Mouse (Mus musculus) stomach, embryonic 14.5 days (tissue): ENCODE data around the gene Ipmk. TPM values are rescaled to one million over a fixed set of nuclear protein-coding genes. Genes with fewer than 3 reads are reported as not detected.
"Not testable (repeated sequence)": the region's sequence is repeated elsewhere in the genome, so short reads cannot be mapped to it uniquely, and the experiment has no call there.

Experiments used
- ATAC-seq: fragments of 200-750 bp; cut with Nextera tagmentation; 2 replicates; pipeline ENCODE4 v1.8.0; 2017; ENCODE audit warnings: low read depth, moderate TSS enrichment; ENCODE audit not compliant: insufficient number of reproducible peaks, insufficient read depth, low FRiP score
- H3K27ac ChIP-seq: fragments of 300-500 bp; sonication (generic); 2 replicates; pipeline ENCODE4 v1.5.1; 2014; ENCODE audit warnings: mild to moderate bottlenecking, low read length, moderate library complexity, mixed read lengths
- H3K27me3 ChIP-seq: fragments of 300-500 bp; sonication (generic); 2 replicates; pipeline ENCODE4 v1.6.1; 2014; ENCODE audit warnings: low read length, control low read depth, mixed read lengths; ENCODE audit not compliant: control insufficient read depth, insufficient read depth
- H3K36me3 ChIP-seq: fragments of 300-500 bp; sonication (generic); 2 replicates; pipeline ENCODE4 v1.6.1; 2014; ENCODE audit warnings: mild to moderate bottlenecking, control low read depth, low read length, moderate library complexity, mixed read lengths; ENCODE audit not compliant: control insufficient read depth, insufficient read depth
- H3K4me1 ChIP-seq: fragments of 300-500 bp; sonication (generic); 2 replicates; pipeline ENCODE4 v1.6.1; 2014; ENCODE audit warnings: low read length, control low read depth, mixed read lengths; ENCODE audit not compliant: control insufficient read depth, insufficient read depth
- H3K4me2 ChIP-seq: fragments of 300-500 bp; sonication (generic); replicated peaks from 2 replicates; pipeline ENCODE4 v1.6.1; 2014; ENCODE audit warnings: low read depth, low read length, control low read depth
- H3K4me3 ChIP-seq: fragments of 300-500 bp; sonication (generic); 2 replicates; pipeline ENCODE4 v1.5.1; 2014; ENCODE audit warnings: low read depth, low read length, control low read depth
- H3K9ac ChIP-seq: fragments of 300-500 bp; sonication (generic); replicated peaks from 2 replicates; pipeline ENCODE4 v1.6.1; 2014; ENCODE audit warnings: low read depth, mild to moderate bottlenecking, control low read depth, low read length, moderate library complexity, mixed read lengths
- H3K9me3 ChIP-seq: fragments of 300-500 bp; sonication (generic); 2 replicates; pipeline ENCODE4 v1.6.1; 2016; ENCODE audit warnings: low read depth, low read length, control low read depth; ENCODE audit not compliant: control insufficient read depth
- WGBS: fragments of 180-500 bp; shearing (Covaris S2); extraction: QIAGEN DNeasy Blood & Tissue Kit; methylation state at CpG from one replicate; pipeline ENCODE4 v1.1.7; 2014; 5-methylcytosine and 5-hydroxymethylcytosine counted together
- polyA plus RNA-seq: library from polyadenylated mRNA; unstranded; fragments of >200 nt; fragmentation: Nextera tagmentation; extraction: Ambion mirVana; gene quantifications from 2 replicates; pipeline ENCODE4 v1.2.1, GENCODE M21; 2014

Gene Ipmk
- polyA plus RNA-seq, 1 experiment from 2014 or later: 11.2 TPM

DNA sequence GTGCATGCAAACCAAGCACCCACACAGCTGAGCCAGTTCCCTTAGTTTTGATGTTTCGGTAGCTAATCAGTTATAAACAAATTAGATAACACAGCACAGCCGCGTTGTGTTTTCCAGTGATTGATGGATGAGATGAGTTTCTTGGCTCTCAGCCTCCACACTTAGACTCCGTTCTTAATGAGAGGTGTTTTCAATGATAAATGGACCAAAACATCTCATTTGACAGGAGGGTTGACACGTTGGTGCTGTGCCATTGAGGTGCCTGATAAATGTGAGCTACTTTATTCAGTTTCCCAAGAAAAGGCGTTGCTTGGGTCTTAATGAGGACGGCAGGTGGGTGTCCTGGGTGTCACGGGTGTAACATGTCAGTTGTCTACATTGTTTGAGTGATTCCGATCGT, 79.8 kb downstream of the Ipmk start:
- Histone ChIP-seq H3K9ac (no peak overlapping the region), H3K9me3 (no peaks in the 10 kb centered on the region), H3K27ac (no peak overlapping the region), H3K27me3 (no peaks in the 10 kb centered on the region), H3K4me1 (no peaks in the 10 kb centered on the region), H3K4me2 (no peak overlapping the region), H3K36me3 (no peaks in the 10 kb centered on the region), H3K4me3 (no peak overlapping the region)
- WGBS: 34% methylated on average over 10 of the region's 10 CpGs
- ATAC-seq: no peak

DNA sequence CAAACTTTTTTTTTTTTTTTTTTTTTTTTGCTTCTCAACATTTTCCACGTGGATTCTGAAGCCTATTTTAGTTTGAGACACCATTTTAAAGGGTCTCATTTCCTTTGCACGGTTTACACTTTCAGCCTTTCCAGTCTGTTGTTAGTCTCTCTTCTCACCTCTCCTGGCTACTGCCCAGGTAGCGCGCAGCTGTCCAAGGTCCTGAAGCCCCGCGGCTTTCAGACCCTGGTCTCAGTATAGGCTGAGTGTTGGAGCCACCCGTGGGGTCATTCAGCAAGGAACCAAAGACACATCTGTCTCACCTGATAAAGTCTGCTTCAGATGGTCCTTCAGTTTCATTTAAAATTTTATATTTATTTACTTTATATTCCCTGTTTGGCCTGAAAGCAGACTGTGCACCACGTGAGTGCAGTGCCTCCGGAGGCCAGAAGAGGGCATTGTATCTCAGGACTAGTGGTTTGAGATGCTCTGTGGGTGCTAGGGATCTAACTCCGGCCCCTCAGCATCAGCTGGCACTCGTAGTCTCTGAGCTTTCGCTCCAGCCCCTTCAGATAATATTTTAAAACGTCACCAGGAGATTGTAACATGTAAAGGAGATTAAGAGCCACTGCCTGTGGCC, 80.8 kb downstream of the Ipmk start:
- Histone ChIP-seq H3K9ac (no peak overlapping the region), H3K9me3 (no peaks in the 10 kb centered on the region), H3K27me3 (no peaks in the 10 kb centered on the region), H3K27ac (no peak overlapping the region), H3K4me2 (no peak overlapping the region), H3K36me3 (no peaks in the 10 kb centered on the region), H3K4me1 (no peaks in the 10 kb centered on the region), H3K4me3 (no peak overlapping the region)
- 57% methylated on average over 13 of the region's 13 CpGs for WGBS
- ATAC-seq: no peak

DNA sequence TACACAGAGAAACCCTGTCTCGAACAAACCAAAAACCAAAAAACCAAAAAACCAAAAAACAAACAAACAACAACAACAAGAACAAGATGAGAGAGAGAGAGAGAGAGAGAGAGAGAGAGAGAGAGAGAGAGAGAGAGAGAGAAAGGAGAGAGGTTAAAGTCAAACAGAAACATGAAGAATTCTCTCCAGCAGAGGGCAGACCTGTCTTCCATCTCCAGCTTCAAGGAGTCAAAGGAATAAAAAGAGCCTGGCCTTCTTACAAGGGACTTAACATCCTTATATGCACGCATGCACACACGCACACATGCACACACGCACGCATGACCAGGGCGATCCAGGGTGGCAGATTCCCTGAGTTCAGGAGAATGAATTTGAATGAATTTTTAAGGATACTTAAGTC, 83.1 kb downstream of the Ipmk start:
- no peaks in the 10 kb centered on the region for H3K4me1 ChIP-seq
- no peak overlapping the region for H3K9ac ChIP-seq
- WGBS: 86% methylated on average over 6 of the region's 6 CpGs
- no peak overlapping the region for H3K4me3 ChIP-seq
- no peak overlapping the region for H3K4me2 ChIP-seq
- H3K9me3 ChIP-seq: no peaks in the 10 kb centered on the region
- H3K27ac ChIP-seq: no peak overlapping the region
- no peaks in the 10 kb centered on the region for H3K27me3 ChIP-seq
- ATAC-seq: no peak
- H3K36me3 ChIP-seq: no peaks in the 10 kb centered on the region

DNA sequence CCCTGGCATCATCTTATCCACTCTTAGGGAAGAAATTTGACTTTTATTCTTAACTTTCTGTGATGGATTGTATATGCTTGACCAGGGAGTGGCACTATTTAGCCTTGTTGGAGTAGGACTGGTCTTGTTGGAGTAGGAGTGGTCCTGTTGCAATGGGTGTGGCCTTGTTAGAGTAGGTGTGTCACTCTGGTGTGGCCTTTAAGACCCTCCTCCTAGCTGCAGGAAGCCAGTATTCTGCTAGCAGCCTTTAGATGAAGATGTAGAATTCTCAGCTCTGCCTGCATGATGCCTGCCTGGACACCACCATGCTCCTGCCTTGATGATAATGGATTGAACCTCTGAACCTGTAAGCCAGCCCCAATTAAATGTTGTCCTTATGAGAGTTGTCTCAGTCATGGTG, 95.5 kb downstream of the Ipmk start:
- no peaks in the 10 kb centered on the region for H3K36me3 ChIP-seq
- no peaks in the 10 kb centered on the region for H3K4me1 ChIP-seq
- H3K4me2 ChIP-seq: no peak overlapping the region
- no peaks in the 10 kb centered on the region for H3K9me3 ChIP-seq
- no peak overlapping the region for H3K27ac ChIP-seq
- H3K9ac ChIP-seq: no peak overlapping the region
- H3K4me3 ChIP-seq: no peak overlapping the region
- no peak for ATAC-seq
- no peaks in the 10 kb centered on the region for H3K27me3 ChIP-seq

DNA sequence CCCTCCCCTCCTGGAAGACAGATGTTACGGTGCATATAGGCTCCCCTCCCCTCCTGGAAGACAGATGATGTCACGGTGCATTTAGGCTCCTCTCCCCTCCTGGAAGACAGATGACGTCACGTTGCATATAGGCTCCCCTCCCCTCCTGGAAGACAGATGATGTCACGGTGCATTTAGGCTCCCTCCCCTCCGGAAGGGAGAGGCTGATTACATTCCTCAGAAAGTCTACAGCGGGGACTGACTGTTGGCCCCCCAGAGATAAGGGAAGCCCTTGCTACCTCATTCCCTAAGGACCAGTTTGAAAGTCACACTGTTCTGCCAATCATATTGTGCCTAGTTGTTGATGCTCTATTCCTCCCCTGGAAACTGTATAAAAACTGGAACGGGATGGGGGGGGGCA, 100.1 kb downstream of the Ipmk start:
- no peak overlapping the region for H3K9ac ChIP-seq
- no peak overlapping the region for H3K27ac ChIP-seq
- H3K4me2 ChIP-seq: no peak overlapping the region
- no peak for ATAC-seq
- no peak overlapping the region for H3K4me3 ChIP-seq
- H3K9me3 ChIP-seq: no peaks in the 10 kb centered on the region
- H3K27me3 ChIP-seq: no peaks in the 10 kb centered on the region
- H3K36me3 ChIP-seq: no peaks in the 10 kb centered on the region
- no peaks in the 10 kb centered on the region for H3K4me1 ChIP-seq
- WGBS: 61% methylated on average over 8 of the region's 8 CpGs

DNA sequence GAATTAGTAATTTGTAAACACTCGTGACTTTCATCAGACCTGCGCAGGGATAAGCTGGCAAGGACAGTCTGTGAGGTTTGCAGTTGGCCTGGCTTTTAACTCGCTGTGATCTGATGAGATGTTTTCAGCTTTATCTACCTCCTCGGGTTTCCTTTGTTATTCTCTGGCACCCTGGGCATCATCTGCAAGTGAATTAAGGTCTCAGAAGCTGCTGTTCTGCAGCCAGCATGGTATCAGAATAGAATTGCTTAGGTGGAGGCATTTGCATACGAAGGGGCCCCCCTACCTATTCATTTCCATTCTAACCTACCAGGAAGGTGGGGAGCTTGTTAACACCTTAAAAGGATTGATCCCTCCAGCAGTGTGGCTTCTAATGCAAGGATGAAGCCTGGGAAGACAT, 100.7 kb downstream of the Ipmk start:
- no peak for ATAC-seq
- H3K27ac ChIP-seq: no peak overlapping the region
- WGBS: 79% methylated on average over 5 of the region's 5 CpGs
- H3K36me3 ChIP-seq: no peaks in the 10 kb centered on the region
- H3K27me3 ChIP-seq: no peaks in the 10 kb centered on the region
- H3K4me2 ChIP-seq: no peak overlapping the region
- H3K9me3 ChIP-seq: no peaks in the 10 kb centered on the region
- H3K4me3 ChIP-seq: no peak overlapping the region
- no peaks in the 10 kb centered on the region for H3K4me1 ChIP-seq
- H3K9ac ChIP-seq: no peak overlapping the region

DNA sequence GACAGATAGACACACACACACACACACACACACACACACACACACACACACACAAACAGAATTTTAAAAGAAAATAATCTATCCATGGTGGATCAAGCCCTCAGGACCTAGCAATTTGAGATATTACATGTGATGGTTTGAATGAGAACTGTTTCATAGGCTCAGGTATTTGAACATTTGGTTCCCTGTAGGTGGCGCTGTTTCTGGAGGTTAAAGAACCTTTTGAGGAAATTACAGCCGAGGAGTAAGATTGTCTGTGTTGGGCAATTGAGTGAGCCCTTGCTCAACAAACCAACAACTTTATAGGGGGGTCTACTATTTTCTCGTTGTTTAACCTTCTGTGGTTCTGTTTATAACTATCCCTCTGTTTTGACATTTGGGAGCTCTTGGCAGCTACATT, 107.8 kb downstream of the Ipmk start:
- Histone ChIP-seq H3K4me1 (no peaks in the 10 kb centered on the region), H3K4me3 (no peak overlapping the region), H3K9ac (no peak overlapping the region), H3K9me3 (no peaks in the 10 kb centered on the region), H3K27ac (no peak overlapping the region), H3K4me2 (no peak overlapping the region), H3K27me3 (no peaks in the 10 kb centered on the region), H3K36me3 (no peaks in the 10 kb centered on the region)
- WGBS: 70% methylated on average over 3 of the region's 3 CpGs
- no peak for ATAC-seq

DNA sequence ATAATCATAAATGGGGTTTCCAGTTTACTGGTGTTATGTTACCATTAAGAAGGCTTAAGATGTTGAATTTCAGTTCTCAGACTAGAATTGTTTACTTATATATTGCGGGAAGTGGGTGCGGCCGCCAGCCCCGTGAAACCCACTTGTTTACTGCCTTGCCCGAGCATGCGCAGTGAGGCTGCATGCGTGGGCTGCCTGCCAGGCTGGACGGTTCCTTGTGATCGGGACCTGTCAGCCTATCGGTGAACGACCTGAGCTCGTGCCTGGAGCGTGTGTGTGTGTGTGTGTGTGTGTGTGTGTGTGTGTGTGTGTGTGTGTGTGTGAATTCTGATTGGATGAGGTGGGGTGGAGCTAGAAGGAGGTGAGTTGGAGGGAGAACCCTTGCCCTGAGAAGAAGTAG, 114.8 kb downstream of the Ipmk start:
- not testable (repeated sequence) for H3K4me2 ChIP-seq, H3K27ac ChIP-seq, H3K9ac ChIP-seq, H3K27me3 ChIP-seq, H3K36me3 ChIP-seq, H3K4me1 ChIP-seq, ATAC-seq, H3K9me3 ChIP-seq, H3K4me3 ChIP-seq
- whole genome bisulfite sequencing: 80% methylated on average over 13 of the region's 13 CpGs

DNA sequence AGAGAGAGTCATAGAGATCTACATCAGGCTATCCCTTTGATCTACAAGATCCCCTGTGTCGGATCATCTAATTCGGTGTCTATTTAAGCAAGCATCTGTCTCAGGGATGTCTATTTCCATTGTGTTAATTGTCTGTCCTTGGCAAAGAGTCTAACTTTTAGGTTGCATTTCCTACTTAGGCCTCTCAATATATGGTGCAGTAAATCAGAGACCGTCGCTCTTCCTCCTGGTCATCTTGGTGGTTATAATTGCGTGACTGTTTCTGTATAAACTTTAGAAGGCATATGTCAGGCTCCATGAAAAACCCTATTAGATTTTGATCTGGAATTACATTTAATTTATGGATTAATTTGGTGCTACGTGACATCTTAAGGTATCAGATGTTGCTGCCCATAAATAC, 116.9 kb downstream of the Ipmk start:
- Histone ChIP-seq H3K36me3 (no peaks in the 10 kb centered on the region), H3K9me3 (no peaks in the 10 kb centered on the region), H3K4me2 (no peak overlapping the region), H3K4me1 (no peaks in the 10 kb centered on the region), H3K27ac (no peak overlapping the region), H3K9ac (no peak overlapping the region), H3K4me3 (no peak overlapping the region), H3K27me3 (no peaks in the 10 kb centered on the region)
- 88% methylated on average over 6 of the region's 6 CpGs for WGBS
- ATAC-seq: no peak
